Mouse (Mus musculus) lung, embryonic 16.5 days (tissue): ENCODE results near the gene Clhc1. TPM values are rescaled to one million over a fixed set of nuclear protein-coding genes. Genes with fewer than 3 reads are reported as not detected.

Experiments
- ATAC-seq: fragments of 200-750 bp; cut with Nextera tagmentation; 2 replicates; pipeline ENCODE4 v1.8.0; 2017; ENCODE audit warnings: low read depth, mild to moderate bottlenecking, moderate library complexity
- H3K27ac ChIP-seq: fragments of 300-500 bp; sonication (generic); 2 replicates; pipeline ENCODE4 v1.5.1; 2014; ENCODE audit warnings: mild to moderate bottlenecking, control low read depth, low read length
- H3K27me3 ChIP-seq: fragments of 300-500 bp; sonication (generic); 2 replicates; pipeline ENCODE4 v1.6.1; 2014; ENCODE audit warnings: low read depth, low read length, mixed read lengths; ENCODE audit not compliant: control insufficient read depth, insufficient read depth
- H3K36me3 ChIP-seq: fragments of 300-500 bp; sonication (generic); 2 replicates; pipeline ENCODE4 v1.6.1; 2014; ENCODE audit warnings: low read length; ENCODE audit not compliant: control insufficient read depth, insufficient read depth
- H3K4me1 ChIP-seq: fragments of 300-500 bp; sonication (generic); replicated peaks from 2 replicates; pipeline ENCODE4 v1.6.1; 2014; ENCODE audit warnings: low read length, mixed read lengths; ENCODE audit not compliant: control insufficient read depth, insufficient read depth
- H3K4me2 ChIP-seq: fragments of 300-500 bp; sonication (generic); 2 replicates; pipeline ENCODE4 v1.6.1; 2014; ENCODE audit warnings: low read depth, low read length, control low read depth
- H3K4me3 ChIP-seq: fragments of 300-500 bp; sonication (generic); 2 replicates; pipeline ENCODE4 v1.5.1; 2014; ENCODE audit warnings: mild to moderate bottlenecking, low read length, control low read depth
- H3K9ac ChIP-seq: fragments of 300-500 bp; sonication (generic); 2 replicates; pipeline ENCODE4 v1.6.1; 2014; ENCODE audit warnings: low read length, control low read depth
- H3K9me3 ChIP-seq: fragments of 300-500 bp; sonication (generic); 2 replicates; pipeline ENCODE4 v1.6.1; 2016; ENCODE audit warnings: low read length; ENCODE audit not compliant: control insufficient read depth
- WGBS: fragments of 180-500 bp; shearing (Covaris S2); extraction: QIAGEN DNeasy Blood & Tissue Kit; methylation state at CpG from one replicate; pipeline ENCODE4 v1.1.7; 2014; 5-methylcytosine and 5-hydroxymethylcytosine counted together
- polyA plus RNA-seq: library from polyadenylated mRNA; unstranded; fragments of >200 nt; fragmentation: Nextera tagmentation; extraction: Ambion mirVana; gene quantifications from 2 replicates; pipeline ENCODE4 v1.2.1, GENCODE M21; 2015

Gene Clhc1
- polyA plus RNA-seq, 1 experiment from 2014 or later, result 0.34 TPM

- Histone ChIP-seq H3K4me2 (no peak overlapping the region), H3K36me3 (peaks cover 11% of the 10 kb centered on the region), H3K27ac (no peak overlapping the region), H3K9me3 (no peaks in the 10 kb centered on the region), H3K9ac (no peak overlapping the region), H3K27me3 (no peaks in the 10 kb centered on the region), H3K4me1 (peaks cover 10% of the 10 kb centered on the region), H3K4me3 (no peak overlapping the region)
- WGBS, result 54% methylated on average over 1 of the region's 1 CpGs
- no peak for ATAC-seq
Measured at GRCm38 (mm10) chr11:29549425-29549778, 1.7 kb downstream of the Clhc1 start.

GRCm38 (mm10) chr11:29560452-29560851, 12.7 kb downstream of the Clhc1 start:
- no peaks in the 10 kb centered on the region for H3K4me1 ChIP-seq
- WGBS, result 75% methylated on average over 9 of the region's 9 CpGs
- no peak for ATAC-seq
- no peak overlapping the region for H3K4me3 ChIP-seq
- H3K36me3 ChIP-seq, result no peaks in the 10 kb centered on the region
- no peak overlapping the region for H3K27ac ChIP-seq
- H3K4me2 ChIP-seq, result no peak overlapping the region
- no peak overlapping the region for H3K9ac ChIP-seq
- H3K27me3 ChIP-seq, result no peaks in the 10 kb centered on the region
- no peaks in the 10 kb centered on the region for H3K9me3 ChIP-seq

- H3K27me3 ChIP-seq, result no peaks in the 10 kb centered on the region
- no peaks in the 10 kb centered on the region for H3K4me1 ChIP-seq
- no peak overlapping the region for H3K9ac ChIP-seq
- no peaks in the 10 kb centered on the region for H3K36me3 ChIP-seq
- H3K9me3 ChIP-seq, result no peaks in the 10 kb centered on the region
- H3K27ac ChIP-seq, result no peak overlapping the region
- no peak for ATAC-seq
- H3K4me2 ChIP-seq, result no peak overlapping the region
- WGBS, result 78% methylated on average over 3 of the region's 3 CpGs
- no peak overlapping the region for H3K4me3 ChIP-seq
Measured at GRCm38 (mm10) chr11:29560990-29561389, 13.2 kb downstream of the Clhc1 start.

GRCm38 (mm10) chr11:29563406-29563805, 15.7 kb downstream of the Clhc1 start:
- Histone ChIP-seq H3K36me3 (no peaks in the 10 kb centered on the region), H3K9me3 (no peaks in the 10 kb centered on the region), H3K4me3 (no peak overlapping the region), H3K4me2 (no peak overlapping the region), H3K27ac (no peak overlapping the region), H3K9ac (no peak overlapping the region), H3K4me1 (no peaks in the 10 kb centered on the region), H3K27me3 (no peaks in the 10 kb centered on the region)
- WGBS, result 87% methylated on average over 2 of the region's 2 CpGs
- no peak for ATAC-seq

GRCm38 (mm10) chr11:29571536-29571935, 23.8 kb downstream of the Clhc1 start:
- H3K27ac ChIP-seq, result no peak overlapping the region
- H3K9ac ChIP-seq, result no peak overlapping the region
- H3K36me3 ChIP-seq, result no peaks in the 10 kb centered on the region
- H3K27me3 ChIP-seq, result no peaks in the 10 kb centered on the region
- no peaks in the 10 kb centered on the region for H3K9me3 ChIP-seq
- WGBS, result 20% methylated on average over 3 of the region's 3 CpGs
- H3K4me3 ChIP-seq, result no peak overlapping the region
- no peak for ATAC-seq
- no peak overlapping the region for H3K4me2 ChIP-seq
- H3K4me1 ChIP-seq, result no peaks in the 10 kb centered on the region

GRCm38 (mm10) chr11:29572656-29573055, 24.9 kb downstream of the Clhc1 start:
- no peak for ATAC-seq
- H3K36me3 ChIP-seq, result no peaks in the 10 kb centered on the region
- H3K27me3 ChIP-seq, result no peaks in the 10 kb centered on the region
- H3K4me2 ChIP-seq, result no peak overlapping the region
- H3K9ac ChIP-seq, result no peak overlapping the region
- no peak overlapping the region for H3K4me3 ChIP-seq
- 55% methylated on average over 2 of the region's 2 CpGs for WGBS
- H3K9me3 ChIP-seq, result no peaks in the 10 kb centered on the region
- H3K27ac ChIP-seq, result no peak overlapping the region
- no peaks in the 10 kb centered on the region for H3K4me1 ChIP-seq

DNA sequence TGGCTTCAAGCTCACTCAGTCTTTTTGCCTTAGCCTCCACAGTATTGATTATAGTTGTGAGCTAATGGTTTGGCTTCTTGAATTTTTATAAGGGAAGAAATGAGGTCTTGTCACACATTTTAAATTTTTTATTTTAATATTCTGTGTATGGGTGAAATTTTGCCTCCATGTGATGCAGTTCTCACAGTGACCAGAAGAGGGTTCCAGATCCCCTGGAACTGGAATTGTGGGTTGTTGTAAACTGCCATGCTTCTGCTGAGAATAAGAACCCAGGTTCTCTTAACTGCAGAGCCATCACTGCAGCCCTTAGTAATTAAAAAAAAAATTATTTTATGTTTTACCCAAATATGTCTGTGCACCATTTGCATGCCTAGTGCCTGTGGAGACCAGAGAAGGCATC, 31.9 kb downstream of the Clhc1 start:
- no peaks in the 10 kb centered on the region for H3K4me1 ChIP-seq
- H3K9me3 ChIP-seq, result peaks cover 2% of the 10 kb centered on the region; the same call in 1 of the 2 replicates
- H3K4me3 ChIP-seq, result no peak overlapping the region
- H3K27ac ChIP-seq, result no peak overlapping the region
- no peaks in the 10 kb centered on the region for H3K27me3 ChIP-seq
- no peaks in the 10 kb centered on the region for H3K36me3 ChIP-seq
- no peak overlapping the region for H3K4me2 ChIP-seq
- H3K9ac ChIP-seq, result no peak overlapping the region
- ATAC-seq, result no peak

- H3K4me3 ChIP-seq, result no peak overlapping the region
- no peak overlapping the region for H3K9ac ChIP-seq
- ATAC-seq, result 0 out of 2 replicates have a peak, but pooled peaks have one; percentile 43
- H3K27ac ChIP-seq, result no peak overlapping the region
- no peak overlapping the region for H3K4me2 ChIP-seq
- no peaks in the 10 kb centered on the region for H3K9me3 ChIP-seq
- no peaks in the 10 kb centered on the region for H3K27me3 ChIP-seq
- 0 out of 2 replicates have a peak, but pooled peaks cover 2% of the 10 kb centered on the region for H3K4me1 ChIP-seq
- H3K36me3 ChIP-seq, result no peaks in the 10 kb centered on the region
Measured at GRCm38 (mm10) chr11:29595217-29595616, 47.5 kb downstream of the Clhc1 start.

DNA sequence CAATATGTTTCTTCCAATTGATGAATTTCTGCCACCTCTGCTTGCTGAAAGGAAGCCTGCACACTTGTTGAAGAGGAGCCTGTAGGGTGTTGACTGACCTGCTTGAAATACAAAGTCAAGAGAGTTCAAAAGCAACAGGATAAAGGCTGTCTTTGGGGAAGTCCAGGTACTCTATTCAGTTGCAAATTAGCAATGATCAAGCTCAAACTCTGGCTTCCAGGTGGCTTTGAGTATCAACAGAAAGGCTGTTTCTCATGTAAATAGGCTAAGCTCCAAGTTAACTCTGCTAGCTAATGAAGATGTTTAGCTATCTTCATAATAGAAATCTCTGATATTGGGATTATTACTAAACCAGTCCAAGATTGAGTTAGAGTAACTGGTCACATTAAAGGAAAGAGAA, 49.4 kb downstream of the Clhc1 start:
- H3K4me1 ChIP-seq, result 0 out of 2 replicates have a peak, but pooled peaks cover 2% of the 10 kb centered on the region
- no peaks in the 10 kb centered on the region for H3K36me3 ChIP-seq
- no peak for ATAC-seq

GRCm38 (mm10) chr11:29599000-29599399, 51.2 kb downstream of the Clhc1 start:
- no peaks in the 10 kb centered on the region for H3K27me3 ChIP-seq
- no peak overlapping the region for H3K4me3 ChIP-seq
- H3K9me3 ChIP-seq, result no peaks in the 10 kb centered on the region
- no peaks in the 10 kb centered on the region for H3K36me3 ChIP-seq
- no peak overlapping the region for H3K9ac ChIP-seq
- no peak overlapping the region for H3K4me2 ChIP-seq
- 0 out of 2 replicates have a peak, but pooled peaks cover 2% of the 10 kb centered on the region for H3K4me1 ChIP-seq
- ATAC-seq, result no peak
- no peak overlapping the region for H3K27ac ChIP-seq

More for the DNA sequence above, 49.4 kb downstream of the Clhc1 start:
- Histone ChIP-seq H3K4me2 (no peak overlapping the region), H3K9ac (no peak overlapping the region), H3K27ac (no peak overlapping the region), H3K9me3 (no peaks in the 10 kb centered on the region), H3K27me3 (no peaks in the 10 kb centered on the region), H3K4me3 (no peak overlapping the region)
